Mouse (Mus musculus) intestine, embryonic 16.5 days (tissue): Measurements from ENCODE around the gene Hrk. TPM values are rescaled to one million over a fixed set of nuclear protein-coding genes. Genes with fewer than 3 reads are reported as not detected.

ENCODE experiments used
- ATAC-seq: fragments of 200-750 bp; cut with Nextera tagmentation; 2 replicates; pipeline ENCODE4 v1.8.0; 2017; ENCODE audit warnings: moderate TSS enrichment, moderate library complexity
- H3K27ac ChIP-seq: fragments of 300-500 bp; sonication (generic); 2 replicates; pipeline ENCODE4 v1.5.1; 2014; ENCODE audit warnings: mild to moderate bottlenecking, low read length
- H3K27me3 ChIP-seq: fragments of 300-500 bp; sonication (generic); replicated peaks from 2 replicates; pipeline ENCODE4 v1.6.1; 2014; ENCODE audit warnings: low read length, control low read depth, mixed read lengths; ENCODE audit not compliant: control insufficient read depth, insufficient read depth
- H3K36me3 ChIP-seq: fragments of 300-500 bp; sonication (generic); 2 replicates; pipeline ENCODE4 v1.6.1; 2014; ENCODE audit warnings: low read length, control low read depth; ENCODE audit not compliant: control insufficient read depth, insufficient read depth
- H3K4me1 ChIP-seq: fragments of 300-500 bp; sonication (generic); 2 replicates; pipeline ENCODE4 v1.6.1; 2014; ENCODE audit warnings: low read length, control low read depth, mixed read lengths; ENCODE audit not compliant: control insufficient read depth, insufficient read depth
- H3K4me2 ChIP-seq: fragments of 300-500 bp; sonication (generic); 2 replicates; pipeline ENCODE4 v1.6.1; 2014; ENCODE audit warnings: low read depth, low read length, control low read depth
- H3K4me3 ChIP-seq: fragments of 300-500 bp; sonication (generic); 2 replicates; pipeline ENCODE4 v1.5.1; 2014; ENCODE audit warnings: mild to moderate bottlenecking, low read length
- H3K9ac ChIP-seq: fragments of 300-500 bp; sonication (generic); 2 replicates; pipeline ENCODE4 v1.6.1; 2014; ENCODE audit warnings: low read depth, low read length
- H3K9me3 ChIP-seq: fragments of 300-500 bp; sonication (generic); 2 replicates; pipeline ENCODE4 v1.6.1; 2016; ENCODE audit warnings: low read length, control low read depth; ENCODE audit not compliant: control insufficient read depth
- WGBS: fragments of 180-500 bp; shearing (Covaris S2); extraction: QIAGEN DNeasy Blood & Tissue Kit; methylation state at CpG from one replicate; pipeline ENCODE4 v1.1.7; 2014; 5-methylcytosine and 5-hydroxymethylcytosine counted together
- polyA plus RNA-seq: library from polyadenylated mRNA; unstranded; fragments of >200 nt; fragmentation: Nextera tagmentation; extraction: Ambion mirVana; gene quantifications from 2 replicates; pipeline ENCODE4 v1.2.1, GENCODE M21; 2015

The Hrk gene
- polyA plus RNA-seq, 1 experiment from 2014 or later = 0.21 TPM

GRCm38 (mm10) chr5:118154839-118155564 lies 9.4 kb upstream of the Hrk start, which contains the start of gene Fbxw8:
Fbxw8 (minus strand) TSS chr5:118155464.
- Histone ChIP-seq H3K27me3 (no peaks in the 10 kb centered on the region), H3K9me3 (no peaks in the 10 kb centered on the region), H3K4me1 (peaks cover 7% of the 10 kb centered on the region), H3K4me3 (peak within 1 kb of the TSS; percentile 95), H3K4me2 (peak within 1 kb of the TSS; percentile 74), H3K27ac (peak within 1 kb of the TSS; percentile 48), H3K36me3 (peaks cover 5% of the 10 kb centered on the region; the same call in 1 of the 2 replicates), H3K9ac (peak within 1 kb of the TSS; percentile 97)
- under 1% methylated on average over 66 of the region's 67 CpGs for WGBS
- peak; percentile 88 for ATAC-seq

- no peak overlapping the region for H3K27ac ChIP-seq
- peak overlapping the region; percentile 95 for H3K4me3 ChIP-seq
- 24% methylated on average over 9 of the region's 9 CpGs for WGBS
- H3K4me2 ChIP-seq = peak overlapping the region; percentile 74
- peaks cover 5% of the 10 kb centered on the region; the same call in 1 of the 2 replicates for H3K36me3 ChIP-seq
- ATAC-seq = no peak
- no peaks in the 10 kb centered on the region for H3K27me3 ChIP-seq
- no peaks in the 10 kb centered on the region for H3K9me3 ChIP-seq
- H3K4me1 ChIP-seq = peaks cover 7% of the 10 kb centered on the region
- H3K9ac ChIP-seq = peak overlapping the region; percentile 97; the same call in 1 of the 2 replicates
Observed at GRCm38 (mm10) chr5:118155565-118155947, 8.9 kb upstream of the Hrk start.

GRCm38 (mm10) chr5:118156976-118157375 lies 7.5 kb upstream of the Hrk start:
- Histone ChIP-seq H3K9me3 (no peaks in the 10 kb centered on the region), H3K36me3 (no peaks in the 10 kb centered on the region), H3K9ac (no peak overlapping the region), H3K4me2 (no peak overlapping the region), H3K27me3 (peaks cover 4% of the 10 kb centered on the region; the same call in 1 of the 2 replicates), H3K27ac (no peak overlapping the region), H3K4me3 (no peak overlapping the region), H3K4me1 (peaks cover 7% of the 10 kb centered on the region)
- ATAC-seq = no peak
- 15% methylated on average over 4 of the region's 4 CpGs for WGBS

GRCm38 (mm10) chr5:118160691-118161090 lies 3.8 kb upstream of the Hrk start:
- Histone ChIP-seq H3K9ac (no peak overlapping the region), H3K27ac (no peak overlapping the region), H3K27me3 (peaks cover 22% of the 10 kb centered on the region), H3K36me3 (no peaks in the 10 kb centered on the region), H3K9me3 (no peaks in the 10 kb centered on the region), H3K4me1 (no peaks in the 10 kb centered on the region), H3K4me2 (no peak overlapping the region), H3K4me3 (no peak overlapping the region)
- ATAC-seq = no peak
- 29% methylated on average over 4 of the region's 4 CpGs for WGBS

- no peak overlapping the region for H3K4me2 ChIP-seq
- H3K9me3 ChIP-seq = no peaks in the 10 kb centered on the region
- H3K36me3 ChIP-seq = no peaks in the 10 kb centered on the region
- no peak for ATAC-seq
- peaks cover 50% of the 10 kb centered on the region for H3K27me3 ChIP-seq
- no peak overlapping the region for H3K9ac ChIP-seq
- no peak overlapping the region for H3K4me3 ChIP-seq
- H3K27ac ChIP-seq = no peak overlapping the region
- H3K4me1 ChIP-seq = 0 out of 2 replicates have a peak, but pooled peaks cover 12% of the 10 kb centered on the region
Observed at GRCm38 (mm10) chr5:118165462-118165861, 1.0 kb downstream of the Hrk start.

GRCm38 (mm10) chr5:118167561-118167995 lies 3.1 kb downstream of the Hrk start:
- H3K27ac ChIP-seq = no peak overlapping the region
- H3K9me3 ChIP-seq = no peaks in the 10 kb centered on the region
- H3K4me3 ChIP-seq = no peak overlapping the region
- H3K36me3 ChIP-seq = no peaks in the 10 kb centered on the region
- peaks cover 24% of the 10 kb centered on the region for H3K4me1 ChIP-seq
- H3K27me3 ChIP-seq = peaks cover 57% of the 10 kb centered on the region
- no peak for ATAC-seq
- no peak overlapping the region for H3K4me2 ChIP-seq
- H3K9ac ChIP-seq = no peak overlapping the region
- WGBS = 68% methylated on average over 8 of the region's 8 CpGs

GRCm38 (mm10) chr5:118169222-118170221 lies 5.1 kb downstream of the Hrk start:
- Histone ChIP-seq H3K4me3 (peak overlapping the region; percentile 55), H3K9ac (peak overlapping the region; percentile 55), H3K4me1 (peaks cover 25% of the 10 kb centered on the region), H3K9me3 (no peaks in the 10 kb centered on the region), H3K27me3 (peaks cover 62% of the 10 kb centered on the region), H3K27ac (no peak overlapping the region), H3K4me2 (peak overlapping the region; percentile 96), H3K36me3 (no peaks in the 10 kb centered on the region)
- ATAC-seq = peak; percentile 49; the same call in 1 of the 2 replicates
- under 1% methylated on average over 102 of the region's 117 CpGs for WGBS

- no peak for ATAC-seq
- peaks cover 67% of the 10 kb centered on the region for H3K27me3 ChIP-seq
- peaks cover 25% of the 10 kb centered on the region for H3K4me1 ChIP-seq
- peak overlapping the region; percentile 49; the same call in 1 of the 2 replicates for H3K4me3 ChIP-seq
- peaks cover 7% of the 10 kb centered on the region for H3K9me3 ChIP-seq
- H3K36me3 ChIP-seq = no peaks in the 10 kb centered on the region
- under 1% methylated on average over 25 of the region's 25 CpGs for WGBS
- no peak overlapping the region for H3K27ac ChIP-seq
- H3K4me2 ChIP-seq = peak overlapping the region; percentile 67
- no peak overlapping the region for H3K9ac ChIP-seq
Observed at GRCm38 (mm10) chr5:118170888-118171529, 6.6 kb downstream of the Hrk start.
